Mouse (Mus musculus) right cerebral cortex, postnatal 36 days (tissue): ENCODE data around the gene Gm20604.

Experiments used
- DNase-seq, 2 experiments: peaks; one replicate each; pipeline ENCODE4 v3.0.0; 2022; ENCODE audit warnings: low spot score in 2 of 2, mixed read lengths in 1 of 2

The Gm20604 gene

GRCm38 (mm10) chr12:102743036-102743588, 15.4 kb downstream of the Gm20604 start:
- DNase-seq: no peak

- no peak for DNase-seq
Observed at GRCm38 (mm10) chr12:102742056-102742455, 16.4 kb downstream of the Gm20604 start.

- no peak for DNase-seq
Observed at GRCm38 (mm10) chr12:102740285-102740684, 18.2 kb downstream of the Gm20604 start.

GRCm38 (mm10) chr12:102739096-102739495, 19.4 kb downstream of the Gm20604 start:
- no peak for DNase-seq

GRCm38 (mm10) chr12:102733381-102733780, 25.1 kb downstream of the Gm20604 start:
- no peak for DNase-seq

- DNase-seq: no peak
Observed at GRCm38 (mm10) chr12:102730798-102731619, 27.5 kb downstream of the Gm20604 start.

- DNase-seq: peak; percentile 65 to 74
Observed at GRCm38 (mm10) chr12:102729855-102730797, 28.3 kb downstream of the Gm20604 start.

- DNase-seq: no peak
Observed at GRCm38 (mm10) chr12:102725761-102726175, 32.7 kb downstream of the Gm20604 start.

- DNase-seq: no peak
Observed at GRCm38 (mm10) chr12:102725146-102725545, 33.3 kb downstream of the Gm20604 start.

- DNase-seq: peak in 1 of 2 experiments; percentile 69
Observed at GRCm38 (mm10) chr12:102723861-102724260, 34.6 kb downstream of the Gm20604 start.

- DNase-seq: no peak
Observed at GRCm38 (mm10) chr12:102722966-102723365, 35.5 kb downstream of the Gm20604 start.

GRCm38 (mm10) chr12:102722451-102722850, 36.0 kb downstream of the Gm20604 start:
- DNase-seq: no peak

GRCm38 (mm10) chr12:102719552-102720315, 38.7 kb downstream of the Gm20604 start:
- DNase-seq: no peak

GRCm38 (mm10) chr12:102714654-102715395, 43.6 kb downstream of the Gm20604 start:
- DNase-seq: no peak

- no peak for DNase-seq
Observed at GRCm38 (mm10) chr12:102714116-102714515, 44.4 kb downstream of the Gm20604 start.

- DNase-seq: no peak
Observed at GRCm38 (mm10) chr12:102713153-102713865, 45.2 kb downstream of the Gm20604 start.

- no peak for DNase-seq
Observed at GRCm38 (mm10) chr12:102710851-102711375, 47.6 kb downstream of the Gm20604 start.

GRCm38 (mm10) chr12:102709896-102710295, 48.6 kb downstream of the Gm20604 start:
- DNase-seq: no peak

- no peak for DNase-seq
Observed at GRCm38 (mm10) chr12:102708220-102708619, 50.3 kb downstream of the Gm20604 start.
